Mouse (Mus musculus) frontal cortex, postnatal 36 days (tissue): ENCODE data around the gene Fli1.

Source experiments
- DNase-seq, 2 experiments: peaks; one replicate each; pipeline ENCODE4 v3.0.0; 2022; ENCODE audit warnings: low spot score in 2 of 2

The Fli1 gene

DNA sequence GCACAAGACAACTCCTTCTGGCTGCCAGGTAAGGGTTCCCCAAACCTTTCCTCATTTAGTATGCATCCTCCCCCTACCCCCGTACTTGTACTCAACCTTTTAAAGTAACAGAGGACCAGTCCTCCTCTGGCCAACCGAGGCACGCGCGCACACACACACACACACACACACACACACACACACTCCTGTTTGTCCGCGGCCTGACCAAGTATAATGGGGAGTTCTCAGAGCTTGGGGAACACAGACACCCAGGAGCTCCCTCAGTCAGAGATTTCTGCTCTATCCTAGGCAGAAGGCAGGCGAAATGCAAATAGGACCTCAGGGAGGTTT, 134.0 kb downstream of the Fli1 start:
- no peak for DNase-seq

DNA sequence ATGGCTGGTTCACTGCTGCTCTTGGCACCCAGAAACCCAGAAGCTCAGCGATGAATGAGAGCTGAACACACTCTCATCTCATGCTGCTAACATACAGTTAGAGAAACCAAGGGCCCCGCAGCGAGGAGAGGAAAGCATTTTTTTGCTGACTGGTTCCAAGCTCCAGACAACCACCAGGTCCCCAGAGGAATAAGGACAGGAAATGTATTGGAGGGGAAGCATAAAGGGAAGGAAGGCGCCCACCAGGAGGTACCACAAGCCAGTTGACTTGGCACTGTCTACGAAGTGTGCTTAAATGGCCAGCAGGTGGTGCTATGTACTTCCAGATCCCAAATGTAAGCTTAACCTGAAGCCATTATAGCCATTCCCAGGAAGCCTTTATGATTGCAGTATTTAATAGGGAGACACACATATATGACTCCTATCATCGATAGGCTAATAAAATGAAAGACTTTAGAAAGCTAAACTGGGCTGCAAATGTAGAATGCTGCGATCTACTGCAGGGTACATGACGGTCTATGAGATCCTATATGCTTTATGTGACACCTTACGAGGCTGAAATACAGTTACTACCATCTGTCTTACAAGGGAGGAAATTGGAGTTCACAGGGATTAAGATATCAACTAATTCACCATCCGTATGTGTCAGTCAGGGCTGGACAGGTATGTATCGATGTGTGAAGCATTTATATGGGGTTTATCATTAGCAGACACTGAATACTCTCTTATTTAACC, 137.3 kb downstream of the Fli1 start:
- peak; percentile 54 to 83 for DNase-seq

DNA sequence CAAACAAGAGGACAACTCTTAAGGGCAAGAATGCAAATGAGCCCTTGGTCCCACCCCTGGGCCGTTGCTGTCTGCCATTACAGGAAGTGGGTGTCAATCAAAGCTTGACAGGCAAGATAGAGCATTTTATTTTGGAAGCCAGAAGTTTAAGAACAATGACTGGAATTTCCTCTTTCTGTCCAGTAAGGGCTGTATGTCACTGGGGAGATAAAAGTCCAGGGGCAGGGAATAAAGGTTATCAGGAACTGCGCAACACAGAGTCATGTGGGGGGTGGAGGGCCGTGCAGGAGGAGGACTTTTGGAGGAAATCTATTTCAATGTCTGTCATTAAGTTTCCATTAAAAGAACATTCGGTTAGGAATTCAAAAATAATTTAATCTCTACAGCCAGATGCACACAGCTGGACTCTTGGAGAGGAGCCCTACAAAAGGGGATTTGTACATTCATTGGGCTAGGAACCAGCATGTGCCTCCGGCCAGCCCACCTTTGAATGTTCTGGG, 141.9 kb downstream of the Fli1 start:
- DNase-seq, result no peak

DNA sequence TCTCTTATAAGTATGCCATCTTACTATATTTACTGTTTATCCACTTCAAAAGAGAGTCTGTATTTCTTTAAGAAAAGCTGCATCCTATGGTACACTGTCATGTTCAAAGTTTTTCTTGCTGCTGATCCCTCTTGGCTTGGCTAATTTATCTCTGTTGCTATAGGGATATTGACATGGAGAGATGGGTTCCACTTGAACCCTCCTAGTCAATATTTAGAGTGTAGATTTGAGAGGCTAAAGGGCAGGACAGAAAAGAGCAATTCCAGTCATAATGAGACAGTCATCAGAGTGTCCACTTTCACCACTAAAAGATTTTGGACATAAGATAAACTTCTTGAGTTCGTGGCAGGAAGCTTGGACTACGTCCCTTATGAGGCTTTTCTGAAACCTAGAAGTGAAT, 142.4 kb downstream of the Fli1 start:
- DNase-seq, result no peak

DNA sequence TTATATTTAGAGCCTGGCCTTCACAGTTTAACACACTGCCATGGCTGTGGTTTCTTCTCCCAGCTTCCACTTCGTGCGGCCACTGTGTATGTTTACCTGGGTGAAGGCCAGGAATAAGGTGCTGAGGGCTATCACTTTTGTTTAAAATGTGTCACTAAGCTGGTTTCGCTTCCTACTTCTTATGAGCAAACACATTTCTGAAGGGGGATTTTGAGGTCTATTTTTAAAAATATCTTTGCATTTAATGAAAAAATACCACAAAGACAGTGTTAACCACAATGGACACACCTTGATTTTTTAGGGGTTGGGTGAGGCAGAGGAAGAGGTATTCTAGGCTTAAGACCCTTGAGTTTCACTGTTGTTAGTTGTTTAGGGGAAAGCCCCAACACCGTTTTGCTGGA, 147.9 kb downstream of the Fli1 start:
- no peak for DNase-seq

DNA sequence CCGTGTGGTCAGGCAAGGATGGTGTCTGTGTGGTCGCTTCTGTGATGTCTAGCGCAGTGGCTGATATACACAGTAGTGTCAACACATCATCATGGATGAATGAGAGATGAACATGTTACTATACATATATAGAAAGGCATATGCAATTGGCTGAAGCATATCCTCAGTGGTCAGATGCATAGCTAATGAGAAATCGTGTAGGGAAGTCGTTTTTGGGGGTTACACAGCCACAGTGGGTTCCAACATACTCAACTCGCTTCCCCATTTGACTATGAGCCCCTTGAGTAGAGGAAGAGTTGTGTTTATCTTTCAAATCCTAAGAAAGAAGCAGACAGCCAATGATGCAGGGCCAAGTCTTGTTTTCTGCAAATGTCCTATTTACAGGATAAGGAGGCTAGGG, 149.9 kb downstream of the Fli1 start:
- DNase-seq, result no peak

DNA sequence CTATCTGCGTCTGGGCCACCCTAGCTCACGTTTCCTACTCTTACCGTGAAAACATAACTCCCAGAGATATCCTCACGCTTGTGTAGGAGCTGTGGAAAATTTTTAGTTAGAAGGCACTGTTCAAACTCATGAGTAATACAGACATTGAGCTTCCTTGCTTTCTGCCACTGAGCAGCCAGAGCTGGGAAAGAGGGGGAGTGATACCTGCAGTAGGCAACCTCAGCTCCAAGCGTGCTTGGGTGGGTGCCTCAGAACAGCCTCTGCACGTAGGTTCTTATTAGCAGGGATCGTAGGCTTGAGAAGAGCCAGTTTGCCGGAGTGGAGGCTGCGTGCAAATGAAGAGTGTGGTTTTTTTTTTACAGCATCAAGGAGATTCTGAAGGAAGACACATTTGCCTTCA, 151.0 kb downstream of the Fli1 start:
- DNase-seq, result peak; percentile 46 to 55

DNA sequence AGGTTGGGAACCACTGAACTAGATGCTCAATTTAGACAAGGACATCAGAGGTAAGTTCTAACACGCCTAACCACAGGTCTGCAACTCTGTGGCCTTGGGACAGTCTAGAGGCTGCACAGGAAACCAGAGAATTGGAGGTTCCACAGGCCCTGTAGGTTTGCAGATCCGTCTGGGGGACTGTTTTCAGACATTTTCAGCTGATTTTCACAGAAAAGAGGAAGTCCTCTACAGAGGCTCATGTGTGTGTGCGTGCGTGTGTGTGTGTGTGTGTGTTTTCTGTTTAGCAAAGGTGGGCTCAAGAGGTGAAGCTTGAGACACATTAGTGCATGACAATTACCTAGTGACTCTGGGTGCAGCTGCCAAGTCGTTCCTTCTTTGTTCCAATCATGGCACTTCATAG, 151.6 kb downstream of the Fli1 start:
- no peak for DNase-seq

DNA sequence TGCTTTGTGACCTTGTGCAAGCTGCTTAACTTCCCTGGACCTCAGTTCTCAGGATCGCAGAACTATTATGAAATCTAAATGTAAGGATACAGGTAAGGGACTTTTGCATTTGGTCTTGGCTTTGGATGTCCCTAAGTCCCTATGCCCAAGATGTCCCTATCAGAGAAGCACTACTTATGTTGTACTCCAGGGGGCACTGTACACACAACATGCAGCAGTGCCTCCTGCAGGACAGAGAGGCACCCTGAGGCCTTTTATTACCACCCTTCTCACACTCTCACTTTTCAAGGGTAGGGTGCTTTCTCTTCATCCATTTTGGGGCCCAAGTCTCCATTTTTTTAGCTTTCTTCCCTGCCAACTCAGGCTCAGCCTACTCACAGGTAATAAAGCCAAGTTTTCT, 154.5 kb downstream of the Fli1 start:
- no peak for DNase-seq

DNA sequence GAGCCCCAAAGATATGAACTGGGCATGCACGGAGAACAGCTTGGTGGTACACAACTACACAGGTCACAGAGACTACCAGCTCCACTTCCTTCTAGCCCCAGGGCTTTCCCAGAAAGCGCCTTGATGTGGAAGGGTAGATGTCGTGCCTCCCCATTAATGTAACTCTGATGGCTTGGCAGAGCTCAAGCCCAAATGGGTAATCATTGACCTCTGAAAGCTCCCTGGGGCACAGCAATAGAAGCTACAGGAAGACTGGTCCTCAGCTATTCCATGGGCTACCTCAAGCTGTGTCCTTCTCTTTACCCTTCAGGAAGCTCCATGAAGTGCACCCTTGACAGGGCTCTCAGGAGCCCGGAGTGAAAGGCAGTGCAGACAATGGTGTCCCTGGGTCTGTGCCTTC, 157.8 kb downstream of the Fli1 start:
- DNase-seq, result no peak

DNA sequence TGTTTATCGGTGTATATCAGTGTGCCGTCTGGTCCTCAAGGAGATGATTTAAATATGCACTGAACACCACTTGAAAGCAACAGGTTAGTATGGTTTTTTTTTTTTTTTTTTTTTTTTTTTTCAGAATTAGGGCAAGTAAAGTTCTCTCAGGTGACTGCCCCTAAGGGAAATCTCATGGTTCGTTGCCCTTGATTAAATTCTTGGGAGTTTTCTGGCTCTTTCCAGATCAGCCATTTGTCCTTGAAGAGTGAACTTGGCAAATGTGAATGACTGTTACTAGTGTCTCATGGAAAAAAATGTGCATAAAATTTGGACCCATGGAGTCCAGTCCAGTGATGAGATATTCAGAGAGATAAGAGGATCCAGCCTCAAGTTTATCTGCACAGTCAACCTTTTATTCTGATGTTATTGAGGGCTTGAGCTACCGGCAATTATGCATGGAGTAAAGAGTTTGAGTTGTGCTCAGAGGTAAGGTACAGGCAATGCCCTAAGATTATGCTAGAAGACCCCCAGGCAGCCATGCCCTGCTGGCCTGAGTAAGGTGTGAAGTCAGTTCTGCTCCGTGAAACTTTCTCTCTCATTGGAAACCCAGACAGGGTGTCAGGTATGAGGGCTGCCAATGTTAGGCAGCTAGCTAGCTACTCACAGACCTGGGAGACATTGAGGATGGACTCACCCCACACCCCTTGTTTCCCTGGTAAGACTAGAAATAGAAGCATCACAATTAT, 165.6 kb downstream of the Fli1 start:
- DNase-seq, result no peak

DNA sequence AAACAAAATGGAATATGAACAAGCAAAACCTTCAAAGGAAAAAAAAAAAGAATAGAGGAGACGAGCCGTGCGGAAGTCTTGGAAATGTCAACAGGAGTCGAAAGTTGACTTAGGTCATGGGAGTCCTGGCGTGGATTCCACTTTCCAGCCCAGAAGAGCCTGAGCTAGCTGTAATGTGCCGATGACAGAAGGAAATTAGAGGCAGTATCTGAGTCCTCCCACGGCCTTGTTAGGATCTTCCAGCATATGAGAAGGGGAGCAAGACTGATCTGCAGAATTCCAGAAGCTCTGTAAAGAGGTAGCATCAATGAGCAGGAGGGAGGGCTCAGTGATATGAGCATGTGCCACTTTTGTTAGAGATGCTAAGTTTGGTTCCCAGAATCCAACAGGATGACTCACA, 166.6 kb downstream of the Fli1 start:
- DNase-seq, result no peak

DNA sequence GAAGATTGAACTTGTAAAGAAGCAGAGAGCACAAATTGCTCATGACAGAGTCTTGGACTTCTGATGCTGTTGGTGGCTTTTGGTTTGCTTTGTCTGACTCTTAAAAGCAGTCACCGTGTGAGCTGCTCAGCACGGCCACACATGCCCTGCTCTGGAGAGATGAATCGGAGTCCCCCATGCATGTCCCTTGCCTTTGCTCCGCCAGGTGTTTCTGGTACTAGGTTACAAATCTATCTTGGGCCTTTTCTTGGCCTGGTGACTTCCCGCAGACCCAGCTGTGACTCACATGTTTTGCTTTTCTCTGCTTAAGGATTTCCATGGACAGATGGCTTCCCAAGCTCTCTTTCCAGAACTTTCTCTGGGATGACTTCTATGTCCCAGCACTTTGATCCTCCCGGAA, 169.0 kb downstream of the Fli1 start:
- no peak for DNase-seq
